Mouse (Mus musculus): ENCODE measurements around the gene Atf7. TPM values are rescaled to one million over a fixed set of nuclear protein-coding genes. Genes with fewer than 3 reads are reported as not detected.

Atf7 gene
- polyA plus RNA-seq (2015; fragmentation: Nextera tagmentation; extraction: Ambion mirVana) = 37.4 and 42.8 TPM in 2 replicates

GRCm38 (mm10) chr15:102624970-102625686 is at the start of gene Atf7, which contains the start of gene Gm28047:
Gene Atf7, minus strand, starts transcription at chr15:102625464.
Gene Gm28047, minus strand, starts transcription at chr15:102625067.
- peak within 1 kb of the TSS; percentile 79 for H3K4me3 ChIP-seq (ENCODE audit: low read depth, low read length)
- H3K9ac ChIP-seq (replicated peaks; ENCODE audit: low read depth) = peak within 1 kb of the TSS; percentile 87
- no peaks in the 10 kb centered on the region for H3K36me3 ChIP-seq (ENCODE audit: insufficient read depth, low read length)
- no peaks in the 10 kb centered on the region for H3K9me3 ChIP-seq (ENCODE audit: low read length)
- H3K27ac ChIP-seq (ENCODE audit: low read length) = peak within 1 kb of the TSS; percentile 99
- no peaks in the 10 kb centered on the region for H3K27me3 ChIP-seq (replicated peaks; ENCODE audit: insufficient read depth, low read length)
- under 1% methylated on average over 45 of the region's 51 CpGs for WGBS
- TF ChIP-seq CTCF (IDR thresholded peaks at IDR 0.05) = no peak
- TF ChIP-seq EP300 (IDR thresholded peaks at IDR 0.05) = peak; percentile 73
- H3K4me2 ChIP-seq (replicated peaks; ENCODE audit: low read depth, low read length) = peak within 1 kb of the TSS; percentile 80
- DNase-seq (ENCODE audit: low spot score) (peak; percentile 100), ATAC-seq (peak; percentile 98)
- H3K4me1 ChIP-seq (ENCODE audit: insufficient read depth, low read depth, low read length) = peaks cover 8% of the 10 kb centered on the region; the same call in 1 of the 2 replicates

GRCm38 (mm10) chr15:102673548-102673947 is 48.3 kb upstream of the Atf7 start:
- peak overlapping the region; percentile 74 for H3K4me2 ChIP-seq (replicated peaks; ENCODE audit: low read depth, low read length)
- DNase-seq (ENCODE audit: low spot score) (peak; percentile 93), ATAC-seq (peak; percentile 62)
- no peak overlapping the region for H3K9ac ChIP-seq (replicated peaks; ENCODE audit: low read depth)
- no peaks in the 10 kb centered on the region for H3K36me3 ChIP-seq (ENCODE audit: insufficient read depth, low read length)
- H3K4me3 ChIP-seq (ENCODE audit: low read depth, low read length) = peak overlapping the region; percentile 0; the same call in 1 of the 2 replicates
- TF ChIP-seq EP300 (IDR thresholded peaks at IDR 0.05) (peak; percentile 48; the same call in 1 of the 2 replicates), CTCF (IDR thresholded peaks at IDR 0.05) (no peak)
- WGBS = 8% methylated on average over 10 of the region's 10 CpGs
- peak overlapping the region; percentile 98 for H3K27ac ChIP-seq (ENCODE audit: low read length)
- H3K4me1 ChIP-seq (ENCODE audit: insufficient read depth, low read depth, low read length) = peaks cover 4% of the 10 kb centered on the region; the same call in 1 of the 2 replicates
- H3K27me3 ChIP-seq (replicated peaks; ENCODE audit: insufficient read depth, low read length) = no peaks in the 10 kb centered on the region
- no peaks in the 10 kb centered on the region for H3K9me3 ChIP-seq (ENCODE audit: low read length)

GRCm38 (mm10) chr15:102672215-102673071 is 47.2 kb upstream of the Atf7 start, which contains the start of gene Atp5g2:
Gene Atp5g2, minus strand, starts transcription at chr15:102672352.
- 5% methylated on average over 37 of the region's 37 CpGs for WGBS
- peak; percentile 64 for DNase-seq (ENCODE audit: low spot score)
- H3K4me2 ChIP-seq (replicated peaks; ENCODE audit: low read depth, low read length) = peak within 1 kb of the TSS; percentile 74
- H3K4me1 ChIP-seq (ENCODE audit: insufficient read depth, low read depth, low read length) = peaks cover 4% of the 10 kb centered on the region; the same call in 1 of the 2 replicates
- H3K4me3 ChIP-seq (ENCODE audit: low read depth, low read length) = peak within 1 kb of the TSS; percentile 46
- no peaks in the 10 kb centered on the region for H3K9me3 ChIP-seq (ENCODE audit: low read length)
- no peaks in the 10 kb centered on the region for H3K36me3 ChIP-seq (ENCODE audit: insufficient read depth, low read length)
- peak within 1 kb of the TSS; percentile 98 for H3K27ac ChIP-seq (ENCODE audit: low read length)
- ATAC-seq = no peak
- H3K9ac ChIP-seq (replicated peaks; ENCODE audit: low read depth) = peak within 1 kb of the TSS; percentile 83
- TF ChIP-seq CTCF (IDR thresholded peaks at IDR 0.05) (no peak), EP300 (IDR thresholded peaks at IDR 0.05) (no peak)
- H3K27me3 ChIP-seq (replicated peaks; ENCODE audit: insufficient read depth, low read length) = no peaks in the 10 kb centered on the region

GRCm38 (mm10) chr15:102671721-102672214 is 46.5 kb upstream of the Atf7 start:
- Histone ChIP-seq H3K9me3 (ENCODE audit: low read length) (no peaks in the 10 kb centered on the region), H3K4me2 (replicated peaks; ENCODE audit: low read depth, low read length) (peak overlapping the region; percentile 74), H3K9ac (replicated peaks; ENCODE audit: low read depth) (peak overlapping the region; percentile 83), H3K27me3 (replicated peaks; ENCODE audit: insufficient read depth, low read length) (no peaks in the 10 kb centered on the region), H3K36me3 (ENCODE audit: insufficient read depth, low read length) (no peaks in the 10 kb centered on the region), H3K4me1 (ENCODE audit: insufficient read depth, low read depth, low read length) (peaks cover 4% of the 10 kb centered on the region; the same call in 1 of the 2 replicates), H3K4me3 (ENCODE audit: low read depth, low read length) (peak overlapping the region; percentile 46), H3K27ac (ENCODE audit: low read length) (peak overlapping the region; percentile 98)
- peak; percentile 90 for DNase-seq (ENCODE audit: low spot score)
- peak; percentile 73 for ATAC-seq
- WGBS = 1% methylated on average over 34 of the region's 34 CpGs
- TF ChIP-seq EP300 (IDR thresholded peaks at IDR 0.05) = no peak; the same call in 1 of the 2 replicates
- TF ChIP-seq CTCF (IDR thresholded peaks at IDR 0.05) = no peak

- Histone ChIP-seq H3K36me3 (ENCODE audit: insufficient read depth, low read length) (no peaks in the 10 kb centered on the region), H3K27ac (ENCODE audit: low read length) (peak overlapping the region; percentile 98), H3K9ac (replicated peaks; ENCODE audit: low read depth) (peak overlapping the region; percentile 97), H3K4me3 (ENCODE audit: low read depth, low read length) (peak overlapping the region; percentile 77), H3K4me1 (ENCODE audit: insufficient read depth, low read depth, low read length) (peaks cover 4% of the 10 kb centered on the region; the same call in 1 of the 2 replicates), H3K4me2 (replicated peaks; ENCODE audit: low read depth, low read length) (peak overlapping the region; percentile 74), H3K27me3 (replicated peaks; ENCODE audit: insufficient read depth, low read length) (no peaks in the 10 kb centered on the region), H3K9me3 (ENCODE audit: low read length) (no peaks in the 10 kb centered on the region)
- ATAC-seq (peak; percentile 90), DNase-seq (ENCODE audit: low spot score) (peak; percentile 98)
- WGBS = 2% methylated on average over 51 of the region's 53 CpGs
- peak; percentile 100 for TF ChIP-seq CTCF (IDR thresholded peaks at IDR 0.05)
- peak; percentile 63 for TF ChIP-seq EP300 (IDR thresholded peaks at IDR 0.05)
These were observed 45.7 kb upstream of the Atf7 start for GRCm38 (mm10) chr15:102670767-102671575.
